Mouse (Mus musculus) stomach, embryonic 15.5 days (tissue): ENCODE results near the gene Shank2. TPM values are rescaled to one million over a fixed set of nuclear protein-coding genes. Genes with fewer than 3 reads are reported as not detected.
A peak's percentile ranks its signal among the peaks of the same experiment; 100 is the strongest.

Experiments
- ATAC-seq: fragments of 200-750 bp; cut with Nextera tagmentation; 2 replicates; pipeline ENCODE4 v1.8.0; 2017; ENCODE audit warnings: low read depth, moderate number of reproducible peaks, moderate TSS enrichment; ENCODE audit not compliant: insufficient read depth, low FRiP score
- H3K27ac ChIP-seq: fragments of 300-500 bp; sonication (generic); 2 replicates; pipeline ENCODE4 v1.5.1; 2015; ENCODE audit warnings: mild to moderate bottlenecking, inconsistent platforms
- H3K27me3 ChIP-seq: fragments of 300-500 bp; sonication (generic); replicated peaks from 2 replicates; pipeline ENCODE4 v1.6.1; 2015; ENCODE audit warnings: inconsistent platforms
- H3K36me3 ChIP-seq: fragments of 300-500 bp; sonication (generic); 2 replicates; pipeline ENCODE4 v1.6.1; 2015; ENCODE audit warnings: inconsistent platforms
- H3K4me1 ChIP-seq: fragments of 300-500 bp; sonication (generic); 2 replicates; pipeline ENCODE4 v1.6.1; 2015; ENCODE audit warnings: inconsistent platforms
- H3K4me2 ChIP-seq: fragments of 300-500 bp; sonication (generic); 2 replicates; pipeline ENCODE4 v1.6.1; 2015; ENCODE audit warnings: mild to moderate bottlenecking, inconsistent platforms
- H3K4me3 ChIP-seq: fragments of 300-500 bp; sonication (generic); replicated peaks from 2 replicates; pipeline ENCODE4 v1.5.1; 2015; ENCODE audit warnings: inconsistent platforms
- H3K9ac ChIP-seq: fragments of 300-500 bp; sonication (generic); 2 replicates; pipeline ENCODE4 v1.6.1; 2015; ENCODE audit warnings: inconsistent platforms
- H3K9me3 ChIP-seq: fragments of 300-500 bp; sonication (generic); 2 replicates; pipeline ENCODE4 v1.6.1; 2016; ENCODE audit warnings: inconsistent platforms
- WGBS: fragments of 180-500 bp; shearing (Covaris S2); methylation state at CpG from one replicate; pipeline ENCODE4 v1.1.7; 2015; 5-methylcytosine and 5-hydroxymethylcytosine counted together
- polyA plus RNA-seq: library from polyadenylated mRNA; unstranded; fragments of >200 nt; fragmentation: Nextera tagmentation; extraction: Ambion mirVana; gene quantifications from 2 replicates; pipeline ENCODE4 v1.2.1, GENCODE M21; 2015

Gene Shank2
- polyA plus RNA-seq, 1 experiment from 2014 or later = 2.1 TPM

- H3K27me3 ChIP-seq = no peaks in the 10 kb centered on the region
- no peak overlapping the region for H3K9ac ChIP-seq
- H3K4me2 ChIP-seq = no peak overlapping the region
- H3K4me1 ChIP-seq = no peaks in the 10 kb centered on the region
- no peaks in the 10 kb centered on the region for H3K9me3 ChIP-seq
- WGBS = 45% methylated on average over 4 of the region's 4 CpGs
- H3K27ac ChIP-seq = no peak overlapping the region
- no peak overlapping the region for H3K4me3 ChIP-seq
- no peak for ATAC-seq
- H3K36me3 ChIP-seq = no peaks in the 10 kb centered on the region
Measured at GRCm38 (mm10) chr7:144258332-144258731, 256.6 kb downstream of the Shank2 start.

GRCm38 (mm10) chr7:144262666-144263065 lies 260.9 kb downstream of the Shank2 start:
- Histone ChIP-seq H3K4me3 (no peak overlapping the region), H3K4me1 (no peaks in the 10 kb centered on the region), H3K9me3 (no peaks in the 10 kb centered on the region), H3K36me3 (no peaks in the 10 kb centered on the region), H3K9ac (no peak overlapping the region), H3K4me2 (no peak overlapping the region), H3K27me3 (no peaks in the 10 kb centered on the region), H3K27ac (no peak overlapping the region)
- ATAC-seq = no peak
- 68% methylated on average over 6 of the region's 6 CpGs for WGBS

DNA sequence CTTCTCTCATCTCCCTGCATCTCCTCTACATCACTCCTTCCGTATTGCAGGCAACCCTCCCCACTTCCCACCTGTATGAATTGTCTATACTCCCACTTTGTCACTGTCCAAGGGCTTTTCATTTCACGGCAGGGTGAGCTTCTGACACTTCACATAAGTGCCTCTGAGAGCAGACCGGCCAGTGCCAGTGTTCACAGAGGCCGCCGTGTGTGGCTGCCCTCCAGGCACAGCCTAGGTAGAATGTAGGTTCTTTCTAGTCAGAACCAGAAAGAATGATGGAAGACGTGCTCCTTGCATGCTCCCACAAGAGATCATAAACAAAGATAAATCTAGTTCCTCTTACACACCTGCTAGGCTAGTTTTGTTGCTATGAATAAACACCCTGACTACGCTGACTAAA lies 265.0 kb downstream of the Shank2 start:
- WGBS = 47% methylated on average over 7 of the region's 7 CpGs
- H3K4me3 ChIP-seq = no peak overlapping the region
- H3K27me3 ChIP-seq = no peaks in the 10 kb centered on the region
- no peak overlapping the region for H3K4me2 ChIP-seq
- no peak overlapping the region for H3K9ac ChIP-seq
- no peak for ATAC-seq
- no peaks in the 10 kb centered on the region for H3K4me1 ChIP-seq
- H3K27ac ChIP-seq = no peak overlapping the region
- H3K9me3 ChIP-seq = no peaks in the 10 kb centered on the region
- no peaks in the 10 kb centered on the region for H3K36me3 ChIP-seq

GRCm38 (mm10) chr7:144268329-144268728 lies 266.6 kb downstream of the Shank2 start:
- H3K27ac ChIP-seq = no peak overlapping the region
- H3K4me2 ChIP-seq = no peak overlapping the region
- no peaks in the 10 kb centered on the region for H3K4me1 ChIP-seq
- WGBS = 68% methylated on average over 7 of the region's 7 CpGs
- H3K36me3 ChIP-seq = no peaks in the 10 kb centered on the region
- H3K9ac ChIP-seq = no peak overlapping the region
- no peak overlapping the region for H3K4me3 ChIP-seq
- no peaks in the 10 kb centered on the region for H3K9me3 ChIP-seq
- H3K27me3 ChIP-seq = no peaks in the 10 kb centered on the region
- no peak for ATAC-seq

GRCm38 (mm10) chr7:144268778-144269177 lies 267.1 kb downstream of the Shank2 start:
- no peak for ATAC-seq
- Histone ChIP-seq H3K27me3 (no peaks in the 10 kb centered on the region), H3K27ac (no peak overlapping the region), H3K9ac (no peak overlapping the region), H3K9me3 (no peaks in the 10 kb centered on the region), H3K36me3 (no peaks in the 10 kb centered on the region), H3K4me1 (no peaks in the 10 kb centered on the region), H3K4me2 (no peak overlapping the region), H3K4me3 (no peak overlapping the region)
- WGBS = 71% methylated on average over 4 of the region's 4 CpGs

DNA sequence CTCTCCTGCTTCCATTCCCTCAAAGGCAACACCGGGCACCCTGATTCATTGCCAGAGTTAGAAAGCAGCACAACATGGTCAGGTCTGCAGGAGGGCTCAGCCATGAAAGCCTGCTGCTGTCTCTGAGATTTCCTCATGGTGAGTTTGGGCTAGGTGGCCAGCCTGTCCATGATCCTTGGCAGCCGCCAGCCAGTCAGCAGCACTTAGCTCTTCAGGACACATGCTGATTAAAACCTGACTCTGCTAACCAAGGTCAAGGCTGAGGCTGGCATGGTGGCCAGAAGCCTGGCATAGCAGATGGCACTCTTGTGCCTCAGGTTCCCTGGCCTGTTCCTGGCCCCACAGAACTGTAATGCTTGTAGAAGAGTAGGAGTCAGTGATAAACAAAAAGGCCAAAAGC lies 269.3 kb downstream of the Shank2 start:
- Histone ChIP-seq H3K4me3 (no peak overlapping the region), H3K27ac (no peak overlapping the region), H3K4me1 (no peaks in the 10 kb centered on the region), H3K4me2 (no peak overlapping the region), H3K9me3 (no peaks in the 10 kb centered on the region), H3K27me3 (no peaks in the 10 kb centered on the region), H3K36me3 (no peaks in the 10 kb centered on the region), H3K9ac (no peak overlapping the region)
- ATAC-seq = no peak
- 86% methylated on average over 2 of the region's 2 CpGs for WGBS

DNA sequence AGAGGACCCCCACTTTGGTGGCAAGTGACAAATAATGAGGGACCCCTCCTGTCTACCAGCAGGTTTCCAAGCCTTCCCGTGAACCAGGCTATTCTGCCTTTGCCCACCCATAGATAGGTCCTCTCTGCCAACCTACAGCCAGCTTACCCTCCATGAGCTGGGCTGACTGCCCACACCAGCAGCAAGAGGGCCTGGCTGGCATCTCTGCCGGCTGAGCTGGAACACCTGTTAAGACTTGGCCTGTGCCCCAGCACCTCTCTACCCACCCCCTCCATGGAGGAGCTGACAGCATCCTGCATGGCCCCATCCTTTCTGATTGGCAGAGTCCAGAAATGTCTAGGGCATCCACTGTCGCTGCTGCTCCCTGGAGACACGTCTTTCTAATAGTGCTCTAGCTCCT lies 277.0 kb downstream of the Shank2 start:
- no peak overlapping the region for H3K4me2 ChIP-seq
- H3K36me3 ChIP-seq = no peaks in the 10 kb centered on the region
- 75% methylated on average over 4 of the region's 4 CpGs for WGBS
- no peak for ATAC-seq
- H3K27ac ChIP-seq = no peak overlapping the region
- H3K4me1 ChIP-seq = no peaks in the 10 kb centered on the region
- H3K4me3 ChIP-seq = no peak overlapping the region
- no peaks in the 10 kb centered on the region for H3K27me3 ChIP-seq
- no peak overlapping the region for H3K9ac ChIP-seq
- H3K9me3 ChIP-seq = no peaks in the 10 kb centered on the region

- Histone ChIP-seq H3K9ac (no peak overlapping the region), H3K9me3 (no peaks in the 10 kb centered on the region), H3K27ac (no peak overlapping the region), H3K27me3 (no peaks in the 10 kb centered on the region), H3K4me3 (peak overlapping the region; percentile 37), H3K36me3 (no peaks in the 10 kb centered on the region), H3K4me1 (peaks cover 6% of the 10 kb centered on the region; the same call in 1 of the 2 replicates), H3K4me2 (peak overlapping the region; percentile 71)
- WGBS = 12% methylated on average over 6 of the region's 6 CpGs
- no peak for ATAC-seq
Measured at GRCm38 (mm10) chr7:144283701-144284100, 282.0 kb downstream of the Shank2 start.

GRCm38 (mm10) chr7:144284241-144285065 lies 282.7 kb downstream of the Shank2 start:
- H3K4me2 ChIP-seq = peak overlapping the region; percentile 71
- H3K27me3 ChIP-seq = no peaks in the 10 kb centered on the region
- peaks cover 6% of the 10 kb centered on the region; the same call in 1 of the 2 replicates for H3K4me1 ChIP-seq
- H3K9ac ChIP-seq = no peak overlapping the region
- no peak overlapping the region for H3K27ac ChIP-seq
- H3K4me3 ChIP-seq = peak overlapping the region; percentile 37
- 2% methylated on average over 44 of the region's 45 CpGs for WGBS
- H3K36me3 ChIP-seq = no peaks in the 10 kb centered on the region
- no peaks in the 10 kb centered on the region for H3K9me3 ChIP-seq
- ATAC-seq = 0 out of 2 replicates have a peak, but pooled peaks have one; percentile 45

DNA sequence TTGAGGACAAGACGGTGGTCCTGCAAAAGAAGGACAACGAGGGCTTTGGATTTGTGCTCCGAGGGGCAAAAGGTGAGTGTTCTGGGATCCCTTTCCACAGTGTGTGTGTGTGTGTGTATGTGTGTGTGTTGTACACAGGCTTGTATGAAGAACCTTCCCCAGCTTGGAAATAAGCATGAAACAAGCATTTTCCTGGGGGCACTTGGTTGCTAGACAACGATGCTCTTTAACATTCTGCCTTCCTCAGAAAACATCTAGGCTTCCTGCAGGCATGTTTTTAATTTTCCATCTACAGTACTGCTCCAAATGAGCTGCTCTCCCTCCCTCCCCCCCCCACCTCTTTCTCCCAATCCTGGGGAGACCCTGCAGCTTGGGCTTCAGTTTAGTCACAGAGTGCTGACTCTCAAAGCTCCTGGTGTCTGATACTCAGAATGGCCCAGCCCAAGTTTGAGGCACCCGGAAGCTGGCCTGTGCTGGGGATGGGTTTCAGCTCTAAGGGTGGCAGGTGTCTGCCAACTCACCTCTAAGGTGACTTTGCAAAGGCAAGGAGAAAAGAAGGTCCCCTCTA lies 283.4 kb downstream of the Shank2 start:
- no peak overlapping the region for H3K27ac ChIP-seq
- H3K9me3 ChIP-seq = no peaks in the 10 kb centered on the region
- H3K36me3 ChIP-seq = no peaks in the 10 kb centered on the region
- H3K4me1 ChIP-seq = peaks cover 6% of the 10 kb centered on the region; the same call in 1 of the 2 replicates
- no peak for ATAC-seq
- WGBS = 43% methylated on average over 5 of the region's 5 CpGs
- H3K4me3 ChIP-seq = peak overlapping the region; percentile 37; the same call in 1 of the 2 replicates
- no peaks in the 10 kb centered on the region for H3K27me3 ChIP-seq
- H3K9ac ChIP-seq = no peak overlapping the region
- H3K4me2 ChIP-seq = peak overlapping the region; percentile 71

DNA sequence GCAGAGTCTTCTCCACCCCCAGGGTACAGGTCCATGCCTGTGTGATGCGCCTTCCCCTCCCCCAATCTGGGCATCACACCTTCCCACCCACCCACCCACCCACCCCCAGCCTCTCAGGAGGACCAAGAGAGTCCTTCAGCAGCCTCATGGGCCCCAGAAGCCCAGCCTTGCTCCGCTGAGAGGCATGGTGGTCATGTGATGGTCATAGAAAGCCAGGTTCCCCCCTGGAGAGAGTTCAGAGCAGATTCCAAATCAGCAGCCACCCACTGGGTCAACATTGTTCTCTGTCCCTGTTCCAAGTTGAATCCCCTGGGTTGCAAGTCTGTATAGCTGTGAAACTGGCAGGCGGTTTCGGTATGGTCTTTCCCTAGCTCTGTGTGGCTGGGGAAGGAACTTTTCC lies 284.2 kb downstream of the Shank2 start:
- no peak overlapping the region for H3K27ac ChIP-seq
- H3K4me2 ChIP-seq = no peak overlapping the region
- no peak for ATAC-seq
- H3K4me1 ChIP-seq = peaks cover 6% of the 10 kb centered on the region; the same call in 1 of the 2 replicates
- H3K9me3 ChIP-seq = no peaks in the 10 kb centered on the region
- no peak overlapping the region for H3K4me3 ChIP-seq
- no peak overlapping the region for H3K9ac ChIP-seq
- WGBS = 83% methylated on average over 4 of the region's 4 CpGs
- no peaks in the 10 kb centered on the region for H3K36me3 ChIP-seq
- no peaks in the 10 kb centered on the region for H3K27me3 ChIP-seq

- Histone ChIP-seq H3K4me1 (peaks cover 6% of the 10 kb centered on the region; the same call in 1 of the 2 replicates), H3K36me3 (no peaks in the 10 kb centered on the region), H3K9ac (no peak overlapping the region), H3K9me3 (no peaks in the 10 kb centered on the region), H3K4me2 (no peak overlapping the region), H3K27ac (no peak overlapping the region), H3K27me3 (no peaks in the 10 kb centered on the region), H3K4me3 (no peak overlapping the region)
- ATAC-seq = no peak
- 62% methylated on average over 6 of the region's 6 CpGs for WGBS
Measured at GRCm38 (mm10) chr7:144287991-144288390, 286.3 kb downstream of the Shank2 start.
